Mouse (Mus musculus): Measurements from ENCODE around the gene Gm10097. TPM values are rescaled to one million over a fixed set of nuclear protein-coding genes. Genes with fewer than 3 reads are reported as not detected.

Gm10097 gene
- polyA plus RNA-seq, 1 experiment from 2014 or later: 0.07 TPM

DNA sequence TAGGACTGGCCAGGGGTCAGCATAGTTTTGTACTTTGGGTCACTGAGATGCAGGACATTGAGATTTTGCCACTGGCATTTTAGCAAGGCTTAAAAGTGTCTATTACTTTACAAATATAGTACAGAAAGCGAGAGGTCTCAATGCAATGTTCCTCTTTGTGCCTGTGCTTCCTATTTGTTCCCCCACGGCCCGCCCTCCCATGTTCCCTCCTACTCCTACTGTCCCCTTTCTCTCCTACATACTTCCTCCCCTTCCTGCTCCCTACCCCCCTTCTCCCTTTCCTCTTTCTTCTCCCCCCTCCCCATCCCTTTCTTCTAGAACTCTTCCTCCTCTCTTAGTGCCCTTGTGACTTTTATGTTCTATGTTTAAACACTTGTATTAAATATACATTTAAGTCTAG, 12.1 kb upstream of the Gm10097 start:
- 60% methylated on average over 3 of the region's 3 CpGs for WGBS (ENCODE audit: insufficient replicate concordance)

GRCm38 (mm10) chr10:5057661-5058060, 11.3 kb upstream of the Gm10097 start:
- ATAC-seq: no peak
- H3K9ac ChIP-seq (replicated peaks): no peak overlapping the region
- H3K36me3 ChIP-seq (replicated peaks; ENCODE audit: insufficient read depth, low read length): peaks cover 43% of the 10 kb centered on the region
- no peaks in the 10 kb centered on the region for H3K9me3 ChIP-seq (ENCODE audit: low read length)
- WGBS (ENCODE audit: insufficient replicate concordance): 86% methylated on average over 15 of the region's 15 CpGs
- no peak overlapping the region for H3K27ac ChIP-seq (ENCODE audit: low read depth)
- no peak for TF ChIP-seq CTCF (IDR thresholded peaks at IDR 0.05; ENCODE audit: low read depth)
- TF ChIP-seq EP300 (IDR thresholded peaks at IDR 0.05; ENCODE audit: low read depth): no peak
- no peaks in the 10 kb centered on the region for H3K4me1 ChIP-seq (ENCODE audit: insufficient read depth)
- no peak overlapping the region for H3K4me2 ChIP-seq (ENCODE audit: low read depth, low read length)
- no peaks in the 10 kb centered on the region for H3K27me3 ChIP-seq (ENCODE audit: insufficient read depth, low read length)
- DNase-seq: no peak
- no peak overlapping the region for H3K4me3 ChIP-seq (ENCODE audit: low read depth, low read length)

More for the DNA sequence above, 12.1 kb upstream of the Gm10097 start:
- Histone ChIP-seq H3K27ac (ENCODE audit: low read depth) (no peak overlapping the region), H3K36me3 (replicated peaks; ENCODE audit: insufficient read depth, low read length) (peaks cover 49% of the 10 kb centered on the region), H3K4me3 (ENCODE audit: low read depth, low read length) (no peak overlapping the region), H3K9me3 (ENCODE audit: low read length) (no peaks in the 10 kb centered on the region), H3K9ac (replicated peaks) (no peak overlapping the region), H3K27me3 (ENCODE audit: insufficient read depth, low read length) (no peaks in the 10 kb centered on the region), H3K4me2 (ENCODE audit: low read depth, low read length) (no peak overlapping the region), H3K4me1 (ENCODE audit: insufficient read depth) (no peaks in the 10 kb centered on the region)
- TF ChIP-seq EP300 (IDR thresholded peaks at IDR 0.05; ENCODE audit: low read depth): no peak
- no peak for DNase-seq
- no peak for ATAC-seq

- no peaks in the 10 kb centered on the region for H3K9me3 ChIP-seq (ENCODE audit: low read length)
- ATAC-seq (no peak), DNase-seq (no peak)
- H3K4me3 ChIP-seq (ENCODE audit: low read depth, low read length): no peak overlapping the region
- H3K9ac ChIP-seq (replicated peaks): no peak overlapping the region
- H3K4me2 ChIP-seq (ENCODE audit: low read depth, low read length): no peak overlapping the region
- no peaks in the 10 kb centered on the region for H3K4me1 ChIP-seq (ENCODE audit: insufficient read depth)
- 79% methylated on average over 2 of the region's 2 CpGs for WGBS (ENCODE audit: insufficient replicate concordance)
- peaks cover 41% of the 10 kb centered on the region for H3K36me3 ChIP-seq (replicated peaks; ENCODE audit: insufficient read depth, low read length)
- TF ChIP-seq CTCF (IDR thresholded peaks at IDR 0.05; ENCODE audit: low read depth) (no peak), EP300 (IDR thresholded peaks at IDR 0.05; ENCODE audit: low read depth) (no peak)
- no peaks in the 10 kb centered on the region for H3K27me3 ChIP-seq (ENCODE audit: insufficient read depth, low read length)
- no peak overlapping the region for H3K27ac ChIP-seq (ENCODE audit: low read depth)
These were observed 10.1 kb upstream of the Gm10097 start for GRCm38 (mm10) chr10:5058876-5059275.

DNA sequence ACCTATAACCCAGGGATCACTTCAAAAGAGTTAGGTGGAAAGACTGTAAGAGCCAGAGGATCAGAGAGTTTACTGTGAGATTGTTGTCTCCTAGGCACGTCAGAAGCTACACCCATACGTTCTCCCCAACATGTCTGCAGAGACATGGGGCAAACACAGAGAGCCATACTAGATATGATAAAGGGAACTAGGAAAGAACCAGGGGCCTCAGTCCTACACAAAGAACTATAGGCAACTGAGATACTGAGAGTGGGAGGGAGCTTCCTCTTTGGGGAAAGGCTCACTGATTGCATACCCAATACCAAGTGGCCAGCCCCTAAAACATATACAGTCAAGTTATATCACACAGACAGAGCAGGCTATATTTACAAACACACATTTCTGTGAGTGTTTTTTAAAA, 9.0 kb upstream of the Gm10097 start:
- no peak for TF ChIP-seq EP300 (IDR thresholded peaks at IDR 0.05; ENCODE audit: low read depth)
- TF ChIP-seq CTCF (IDR thresholded peaks at IDR 0.05; ENCODE audit: low read depth): no peak
- Histone ChIP-seq H3K4me1 (ENCODE audit: insufficient read depth) (no peaks in the 10 kb centered on the region), H3K9ac (replicated peaks) (no peak overlapping the region), H3K27me3 (ENCODE audit: insufficient read depth, low read length) (no peaks in the 10 kb centered on the region), H3K36me3 (replicated peaks; ENCODE audit: insufficient read depth, low read length) (peaks cover 35% of the 10 kb centered on the region), H3K4me3 (ENCODE audit: low read depth, low read length) (no peak overlapping the region), H3K9me3 (ENCODE audit: low read length) (no peaks in the 10 kb centered on the region), H3K4me2 (ENCODE audit: low read depth, low read length) (no peak overlapping the region), H3K27ac (ENCODE audit: low read depth) (no peak overlapping the region)
- 51% methylated on average over 2 of the region's 2 CpGs for WGBS (ENCODE audit: insufficient replicate concordance)
- DNase-seq: no peak
- ATAC-seq: no peak

DNA sequence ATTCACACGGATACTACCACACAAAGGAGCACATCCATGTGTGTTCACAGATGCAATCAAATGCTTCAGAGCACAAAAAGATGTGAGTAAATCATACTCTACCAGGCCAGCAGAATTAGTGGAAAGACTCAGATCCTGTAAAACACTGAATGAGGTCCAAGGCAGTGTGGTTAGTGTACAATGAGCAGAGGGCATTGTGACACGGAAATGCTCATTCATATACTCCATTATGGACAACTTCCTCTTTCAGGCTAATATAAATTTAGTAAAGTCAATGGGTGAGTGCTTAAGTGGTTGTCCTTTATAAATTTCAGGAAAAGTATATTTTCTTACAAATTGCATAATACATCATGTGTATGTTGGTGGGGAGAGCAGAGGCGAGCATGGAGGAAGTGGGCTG, 1.9 kb upstream of the Gm10097 start:
- H3K4me2 ChIP-seq (ENCODE audit: low read depth, low read length): no peak overlapping the region
- H3K9me3 ChIP-seq (ENCODE audit: low read length): no peaks in the 10 kb centered on the region
- H3K9ac ChIP-seq (replicated peaks): no peak overlapping the region
- H3K36me3 ChIP-seq (replicated peaks; ENCODE audit: insufficient read depth, low read length): peaks cover 11% of the 10 kb centered on the region; the same call in 1 of the 2 replicates
- no peak overlapping the region for H3K27ac ChIP-seq (ENCODE audit: low read depth)
- H3K4me3 ChIP-seq (ENCODE audit: low read depth, low read length): no peak overlapping the region
- no peaks in the 10 kb centered on the region for H3K4me1 ChIP-seq (ENCODE audit: insufficient read depth)
- WGBS (ENCODE audit: insufficient replicate concordance): 68% methylated on average over 3 of the region's 3 CpGs
- no peak for ATAC-seq
- TF ChIP-seq CTCF (IDR thresholded peaks at IDR 0.05; ENCODE audit: low read depth) (no peak), EP300 (IDR thresholded peaks at IDR 0.05; ENCODE audit: low read depth) (no peak)
- DNase-seq: no peak
- no peaks in the 10 kb centered on the region for H3K27me3 ChIP-seq (ENCODE audit: insufficient read depth, low read length)

GRCm38 (mm10) chr10:5070168-5070940, 1.4 kb downstream of the Gm10097 start:
- TF ChIP-seq EP300 (IDR thresholded peaks at IDR 0.05; ENCODE audit: low read depth): no peak
- Histone ChIP-seq H3K9ac (replicated peaks) (no peak overlapping the region), H3K27me3 (ENCODE audit: insufficient read depth, low read length) (no peaks in the 10 kb centered on the region), H3K4me1 (ENCODE audit: insufficient read depth) (no peaks in the 10 kb centered on the region), H3K4me2 (ENCODE audit: low read depth, low read length) (no peak overlapping the region), H3K27ac (ENCODE audit: low read depth) (no peak overlapping the region), H3K36me3 (replicated peaks; ENCODE audit: insufficient read depth, low read length) (peaks cover 20% of the 10 kb centered on the region), H3K9me3 (ENCODE audit: low read length) (no peaks in the 10 kb centered on the region), H3K4me3 (ENCODE audit: low read depth, low read length) (no peak overlapping the region)
- ATAC-seq (no peak), DNase-seq (no peak)
- 84% methylated on average over 11 of the region's 11 CpGs for WGBS (ENCODE audit: insufficient replicate concordance)

DNA sequence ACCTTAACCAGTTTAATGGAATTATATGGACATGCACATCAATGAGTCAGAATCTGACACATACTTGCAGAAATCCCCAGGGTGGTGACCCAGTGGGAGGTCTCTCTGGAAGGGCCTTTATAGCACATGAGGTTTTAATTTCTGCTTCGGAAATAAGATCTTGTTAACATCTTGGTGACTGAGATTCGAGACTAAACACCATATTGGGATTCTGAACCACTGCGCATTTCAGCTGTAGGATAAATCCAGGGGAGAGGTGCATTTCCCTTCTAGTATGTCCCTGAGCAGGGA, 1.9 kb downstream of the Gm10097 start:
- no peak overlapping the region for H3K4me2 ChIP-seq (ENCODE audit: low read depth, low read length)
- H3K27ac ChIP-seq (ENCODE audit: low read depth): no peak overlapping the region
- H3K4me3 ChIP-seq (ENCODE audit: low read depth, low read length): no peak overlapping the region
- no peak for TF ChIP-seq EP300 (IDR thresholded peaks at IDR 0.05; ENCODE audit: low read depth)
- no peak for TF ChIP-seq CTCF (IDR thresholded peaks at IDR 0.05; ENCODE audit: low read depth)
- 89% methylated on average over 3 of the region's 3 CpGs for WGBS (ENCODE audit: insufficient replicate concordance)
- no peaks in the 10 kb centered on the region for H3K4me1 ChIP-seq (ENCODE audit: insufficient read depth)
- no peaks in the 10 kb centered on the region for H3K9me3 ChIP-seq (ENCODE audit: low read length)
- H3K9ac ChIP-seq (replicated peaks): no peak overlapping the region
- no peaks in the 10 kb centered on the region for H3K27me3 ChIP-seq (ENCODE audit: insufficient read depth, low read length)
- peaks cover 26% of the 10 kb centered on the region for H3K36me3 ChIP-seq (replicated peaks; ENCODE audit: insufficient read depth, low read length)
- ATAC-seq: no peak
- DNase-seq: no peak

All from liver, postnatal 0 days (tissue).